Mouse (Mus musculus): ENCODE results near the gene Slc7a4.

GRCm38 (mm10) chr16:17561128-17561750 lies 21.8 kb downstream of the Slc7a4 start, which contains the start of gene Lrrc74b:
- TF ChIP-seq CTCF (IDR thresholded peaks at IDR 0.05; ENCODE audit: borderline replicate concordance, extremely low read depth, insufficient read depth, insufficient read length) = no peak
- no peak for TF ChIP-seq POLR2A (IDR thresholded peaks at IDR 0.05; ENCODE audit: borderline replicate concordance, extremely low read depth, insufficient read depth, insufficient read length, poor library complexity, severe bottlenecking)

Data from brain, embryonic 14.5 days (tissue).